Mouse (Mus musculus) liver, embryonic 11.5 days (tissue): ENCODE data around the gene Slc22a12. TPM values are rescaled to one million over a fixed set of nuclear protein-coding genes. Genes with fewer than 3 reads are reported as not detected.

Source experiments
- ATAC-seq: fragments of 200-750 bp; cut with Nextera tagmentation; replicated peaks from 2 replicates; pipeline ENCODE4 v1.8.0; 2017; ENCODE audit warnings: moderate number of reproducible peaks, mild to moderate bottlenecking, moderate TSS enrichment, moderate library complexity; ENCODE audit not compliant: low FRiP score
- DNase-seq: peaks from one replicate; pipeline ENCODE4 v3.0.0-alpha.2; 2017; ENCODE audit warnings: low spot score
- H3K27ac ChIP-seq: fragments of 300-500 bp; sonication (generic); 2 replicates; pipeline ENCODE4 v1.5.1; 2014; ENCODE audit warnings: mild to moderate bottlenecking, low read depth, low read length, control low read depth
- H3K27me3 ChIP-seq: fragments of 300-500 bp; sonication (generic); replicated peaks from 2 replicates; pipeline ENCODE4 v1.6.1; 2014; ENCODE audit warnings: low read length, mixed read lengths; ENCODE audit not compliant: control insufficient read depth, insufficient read depth
- H3K36me3 ChIP-seq: fragments of 300-500 bp; sonication (generic); 2 replicates; pipeline ENCODE4 v1.6.1; 2014; ENCODE audit warnings: mild to moderate bottlenecking, low read length, moderate library complexity, mixed read lengths; ENCODE audit not compliant: control insufficient read depth, insufficient read depth
- H3K4me1 ChIP-seq: fragments of 300-500 bp; sonication (generic); replicated peaks from 2 replicates; pipeline ENCODE4 v1.6.1; 2014; ENCODE audit warnings: low read length, mixed read lengths; ENCODE audit not compliant: control insufficient read depth, insufficient read depth
- H3K4me2 ChIP-seq: fragments of 300-500 bp; sonication (generic); 2 replicates; pipeline ENCODE4 v1.6.1; 2014; ENCODE audit warnings: mild to moderate bottlenecking, control low read depth, moderate library complexity
- H3K4me3 ChIP-seq: fragments of 300-500 bp; sonication (generic); 2 replicates; pipeline ENCODE4 v1.5.1; 2014; ENCODE audit warnings: low read depth, low read length, control low read depth
- H3K9ac ChIP-seq: fragments of 300-500 bp; sonication (generic); 2 replicates; pipeline ENCODE4 v1.6.1; 2014; ENCODE audit warnings: low read depth, low read length, control low read depth
- H3K9me3 ChIP-seq: fragments of 300-500 bp; sonication (generic); 2 replicates; pipeline ENCODE4 v1.6.1; 2016; ENCODE audit warnings: low read length, inconsistent platforms, mixed read lengths; ENCODE audit not compliant: control insufficient read depth
- WGBS: fragments of 180-500 bp; shearing (Covaris S2); extraction: QIAGEN DNeasy Blood & Tissue Kit; methylation state at CpG from one replicate; pipeline ENCODE4 v1.1.7; 2014; 5-methylcytosine and 5-hydroxymethylcytosine counted together
- polyA plus RNA-seq: library from polyadenylated mRNA; unstranded; fragments of >200 nt; fragmentation: Nextera tagmentation; extraction: Ambion mirVana; gene quantifications from 2 replicates; pipeline ENCODE4 v1.2.1, GENCODE M21; 2014

Gene Slc22a12
- polyA plus RNA-seq, 1 experiment from 2014 or later: not detected

GRCm38 (mm10) chr19:6553819-6554582 is 11.2 kb upstream of the Slc22a12 start:
- 20% methylated on average over 8 of the region's 8 CpGs for WGBS
- no peaks in the 10 kb centered on the region for H3K36me3 ChIP-seq
- no peak overlapping the region for H3K9ac ChIP-seq
- no peaks in the 10 kb centered on the region for H3K9me3 ChIP-seq
- ATAC-seq: no peak
- H3K27me3 ChIP-seq: no peaks in the 10 kb centered on the region
- DNase-seq: no peak
- peak overlapping the region; percentile 36; the same call in 1 of the 2 replicates for H3K27ac ChIP-seq
- H3K4me2 ChIP-seq: no peak overlapping the region
- H3K4me3 ChIP-seq: no peak overlapping the region
- H3K4me1 ChIP-seq: peaks cover 2% of the 10 kb centered on the region; the same call in 1 of the 2 replicates

- DNase-seq (no peak), ATAC-seq (no peak)
- WGBS: 58% methylated on average over 5 of the region's 5 CpGs
- H3K4me1 ChIP-seq: peaks cover 2% of the 10 kb centered on the region; the same call in 1 of the 2 replicates
- H3K9me3 ChIP-seq: no peaks in the 10 kb centered on the region
- H3K4me2 ChIP-seq: no peak overlapping the region
- no peak overlapping the region for H3K9ac ChIP-seq
- H3K27ac ChIP-seq: no peak overlapping the region
- no peak overlapping the region for H3K4me3 ChIP-seq
- H3K36me3 ChIP-seq: no peaks in the 10 kb centered on the region
- no peaks in the 10 kb centered on the region for H3K27me3 ChIP-seq
Measured at GRCm38 (mm10) chr19:6553174-6553573, 10.3 kb upstream of the Slc22a12 start.

GRCm38 (mm10) chr19:6552302-6553028 is 9.6 kb upstream of the Slc22a12 start:
- Histone ChIP-seq H3K27me3 (no peaks in the 10 kb centered on the region), H3K9ac (no peak overlapping the region), H3K36me3 (no peaks in the 10 kb centered on the region), H3K27ac (no peak overlapping the region), H3K4me3 (no peak overlapping the region), H3K9me3 (no peaks in the 10 kb centered on the region), H3K4me1 (peaks cover 2% of the 10 kb centered on the region; the same call in 1 of the 2 replicates), H3K4me2 (no peak overlapping the region)
- ATAC-seq (0 out of 2 replicates have a peak, but pooled peaks have one; percentile 29), DNase-seq (no peak)
- WGBS: 64% methylated on average over 4 of the region's 4 CpGs

- Histone ChIP-seq H3K4me1 (peaks cover 2% of the 10 kb centered on the region; the same call in 1 of the 2 replicates), H3K27ac (no peak overlapping the region), H3K4me2 (no peak overlapping the region), H3K27me3 (no peaks in the 10 kb centered on the region), H3K36me3 (no peaks in the 10 kb centered on the region), H3K4me3 (no peak overlapping the region), H3K9me3 (no peaks in the 10 kb centered on the region), H3K9ac (no peak overlapping the region)
- ATAC-seq (no peak), DNase-seq (no peak)
- WGBS: 55% methylated on average over 4 of the region's 4 CpGs
Measured at GRCm38 (mm10) chr19:6551215-6551614, 8.4 kb upstream of the Slc22a12 start.

- Histone ChIP-seq H3K4me3 (no peak overlapping the region), H3K27me3 (no peaks in the 10 kb centered on the region), H3K4me1 (peaks cover 2% of the 10 kb centered on the region; the same call in 1 of the 2 replicates), H3K36me3 (no peaks in the 10 kb centered on the region), H3K27ac (no peak overlapping the region), H3K4me2 (no peak overlapping the region), H3K9ac (no peak overlapping the region), H3K9me3 (no peaks in the 10 kb centered on the region)
- DNase-seq (no peak), ATAC-seq (no peak)
- WGBS: 85% methylated on average over 11 of the region's 11 CpGs
Measured at GRCm38 (mm10) chr19:6549566-6549965, 6.7 kb upstream of the Slc22a12 start.

GRCm38 (mm10) chr19:6548431-6549410 is 5.9 kb upstream of the Slc22a12 start:
- Histone ChIP-seq H3K4me1 (0 out of 2 replicates have a peak, but pooled peaks cover 2% of the 10 kb centered on the region), H3K27me3 (no peaks in the 10 kb centered on the region), H3K4me2 (no peak overlapping the region), H3K9ac (no peak overlapping the region), H3K4me3 (no peak overlapping the region), H3K27ac (no peak overlapping the region), H3K9me3 (no peaks in the 10 kb centered on the region), H3K36me3 (no peaks in the 10 kb centered on the region)
- DNase-seq (no peak), ATAC-seq (no peak)
- 69% methylated on average over 16 of the region's 16 CpGs for WGBS

GRCm38 (mm10) chr19:6547801-6548200 is 5.0 kb upstream of the Slc22a12 start:
- Histone ChIP-seq H3K27me3 (no peaks in the 10 kb centered on the region; the same call in 1 of the 2 replicates), H3K9ac (no peak overlapping the region), H3K4me1 (no peaks in the 10 kb centered on the region), H3K4me2 (no peak overlapping the region), H3K36me3 (no peaks in the 10 kb centered on the region), H3K4me3 (no peak overlapping the region), H3K9me3 (no peaks in the 10 kb centered on the region), H3K27ac (no peak overlapping the region)
- WGBS: 73% methylated on average over 5 of the region's 5 CpGs
- DNase-seq (no peak), ATAC-seq (no peak)

GRCm38 (mm10) chr19:6546096-6546495 is 3.3 kb upstream of the Slc22a12 start:
- H3K4me2 ChIP-seq: no peak overlapping the region
- ATAC-seq: no peak
- H3K36me3 ChIP-seq: no peaks in the 10 kb centered on the region
- H3K9me3 ChIP-seq: no peaks in the 10 kb centered on the region
- no peaks in the 10 kb centered on the region; the same call in 1 of the 2 replicates for H3K27me3 ChIP-seq
- H3K9ac ChIP-seq: no peak overlapping the region
- no peaks in the 10 kb centered on the region for H3K4me1 ChIP-seq
- H3K27ac ChIP-seq: no peak overlapping the region
- no peak overlapping the region for H3K4me3 ChIP-seq
- 70% methylated on average over 1 of the region's 1 CpGs for WGBS
- DNase-seq: no peak
